8 mouse cellular contexts compared by ENCODE assay signal in the genomic region with DNA sequence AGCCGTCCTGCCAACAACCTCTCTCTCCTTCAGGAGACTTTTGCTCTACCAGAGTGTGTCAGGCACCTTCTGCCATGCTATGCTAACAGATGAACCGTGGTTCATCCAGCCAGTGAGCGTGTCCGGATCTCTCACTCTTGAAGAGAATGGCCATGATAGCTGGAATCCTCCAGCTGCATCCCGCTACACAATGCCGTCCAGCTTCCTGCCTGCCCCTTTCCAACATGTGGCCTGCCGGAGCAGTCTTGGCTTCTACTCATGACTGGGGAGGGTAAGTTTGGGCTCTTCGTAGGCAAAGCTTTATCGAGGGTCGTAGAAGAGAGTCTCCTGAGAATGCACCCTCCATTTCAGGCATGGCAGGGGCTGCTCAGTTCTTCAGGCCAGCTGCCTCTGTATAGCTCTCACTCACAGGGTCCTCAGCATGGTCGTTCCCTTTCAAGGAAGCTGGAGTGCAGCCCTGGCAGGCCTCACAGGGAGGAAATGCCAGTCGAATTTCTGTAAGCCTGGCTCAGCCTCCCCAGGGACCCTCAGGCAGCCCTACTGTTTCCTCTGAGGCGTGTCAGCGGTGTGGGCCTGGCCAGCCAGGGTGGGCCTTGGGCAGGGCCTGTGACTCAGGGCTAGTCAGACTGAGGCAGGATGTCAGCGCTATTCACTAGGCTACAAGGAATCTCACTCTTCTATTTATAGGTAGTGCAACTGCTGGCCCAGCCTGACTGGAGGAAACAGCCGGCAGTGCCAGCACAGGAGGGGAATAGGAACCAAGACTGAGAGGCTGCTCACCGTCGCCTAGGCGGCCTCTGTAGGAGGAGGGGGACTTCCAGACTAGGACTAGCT.
DNase-seq lines count a peak whose midpoint lies in the region; ATAC-seq and TF ChIP-seq lines count a peak whose summit lies in the region.

No protein-coding gene starts in this region.

- no peaks in the 10 kb centered on the region for H3K9me3 ChIP-seq in embryonic facial prominence, embryonic 15.5 days (replicated peaks)
- no peaks in the 10 kb centered on the region for H3K9me3 ChIP-seq in heart, postnatal 0 days (replicated peaks; ENCODE audit: control insufficient read depth, low read length)

- no peak overlapping the region for H3K4me2 ChIP-seq in embryonic facial prominence, embryonic 15.5 days (replicated peaks)
- H3K4me2 ChIP-seq in heart, postnatal 0 days (ENCODE audit: low read depth, low read length), result no peak overlapping the region

- no peak overlapping the region for H3K4me3 ChIP-seq in embryonic facial prominence, embryonic 15.5 days (replicated peaks)
- no peak overlapping the region for H3K4me3 ChIP-seq in heart, postnatal 0 days (ENCODE audit: low read depth, low read length)

- peaks cover 33% of the 10 kb centered on the region for H3K4me1 ChIP-seq in embryonic facial prominence, embryonic 15.5 days
- H3K4me1 ChIP-seq in heart, postnatal 0 days (ENCODE audit: control insufficient read depth, insufficient read depth), result peaks cover 29% of the 10 kb centered on the region

- peak; percentile 90 for ATAC-seq in embryonic facial prominence, embryonic 15.5 days (ENCODE audit: insufficient number of reproducible peaks, low FRiP score, low TSS enrichment, low read depth)
- peak; percentile 89 for ATAC-seq in heart, postnatal 0 days (ENCODE audit: insufficient read depth, low read depth)
- 0 out of 2 replicates have a peak, but pooled peaks have one; percentile 12 for ATAC-seq in megakaryocyte progenitor cell, adult 5-6 weeks (replicated peaks; ENCODE audit: poor library complexity)

- no peaks in the 10 kb centered on the region for H3K27me3 ChIP-seq in embryonic facial prominence, embryonic 15.5 days
- H3K27me3 ChIP-seq in heart, postnatal 0 days (ENCODE audit: control insufficient read depth, insufficient read depth, low read length), result no peaks in the 10 kb centered on the region

- H3K36me3 ChIP-seq in embryonic facial prominence, embryonic 15.5 days, result 0 out of 2 replicates have a peak, but pooled peaks cover 7% of the 10 kb centered on the region
- no peaks in the 10 kb centered on the region for H3K36me3 ChIP-seq in heart, postnatal 0 days (replicated peaks; ENCODE audit: control insufficient read depth, insufficient read depth, low read length)

- peak; percentile 47 to 52 for DNase-seq in right cerebral cortex, postnatal 10 days (ENCODE audit: low spot score in 2 of 2)
- DNase-seq in right cerebral cortex, postnatal 25 days, result no peak
- peak; percentile 79 for DNase-seq in heart, postnatal 0 days (ENCODE audit: low spot score)
- DNase-seq in kidney, postnatal 10 days, result peak; percentile 87
- DNase-seq in thymus, postnatal 36 days, result no peak
- no peak for DNase-seq in thymus, postnatal 0 days (ENCODE audit: low spot score)

- no peak for TF ChIP-seq CTCF in heart, postnatal 0 days (IDR thresholded peaks at IDR 0.05; ENCODE audit: low read depth)

- H3K27ac ChIP-seq in embryonic facial prominence, embryonic 15.5 days (replicated peaks), result peak overlapping the region; percentile 87
- peak overlapping the region; percentile 86 for H3K27ac ChIP-seq in heart, postnatal 0 days (ENCODE audit: low read depth)

- H3K9ac ChIP-seq in embryonic facial prominence, embryonic 15.5 days, result no peak overlapping the region
- H3K9ac ChIP-seq in heart, postnatal 0 days (replicated peaks; ENCODE audit: low read depth, low read length), result 0 out of 2 replicates have a peak overlapping the region, but pooled peaks have one; percentile 20

- TF ChIP-seq EP300 in heart, postnatal 0 days (IDR thresholded peaks at IDR 0.05; ENCODE audit: low read depth), result peak; percentile 72

- WGBS in embryonic facial prominence, embryonic 15.5 days, result 49% methylated on average over 19 of the region's 19 CpGs
- WGBS in heart, postnatal 0 days, result 34% methylated on average over 19 of the region's 19 CpGs

Comparison
In these comparisons a context has a peak if more than half of its experiments do, and no peak if none do; other contexts are left out.
1. DNase-seq: peak in right cerebral cortex, postnatal 10 days (2 of 2), heart, postnatal 0 days (single experiment) and kidney, postnatal 10 days (single experiment); none in right cerebral cortex, postnatal 25 days (single experiment), thymus, postnatal 36 days (0 of 2) and thymus, postnatal 0 days (single experiment).
2. ATAC-seq: peak in every context shown above with its lines; median percentile 90 in embryonic facial prominence, embryonic 15.5 days; 89 in heart, postnatal 0 days; 12 in megakaryocyte progenitor cell, adult 5-6 weeks.